ENCODE assay signal across 14 mouse cellular contexts in genomic region chr9:91352786-91353185, GRCm38 (mm10). TPM values are rescaled to one million over a fixed set of nuclear protein-coding genes. Genes with fewer than 3 reads are reported as not detected.
DNase-seq lines count a peak whose midpoint lies in the region; ATAC-seq and TF ChIP-seq lines count a peak whose summit lies in the region.
"Had no signal": no experiment of that assay in that cellular context is flagged by ENCODE, and none has a peak within 500 bp of the region (broad histone marks: within the 10 kb centered on the region; RNA-seq: fewer than 3 reads in every experiment).

No protein-coding gene starts in this region.

- H3K4me2 ChIP-seq in liver, embryonic 11.5 days = no peak overlapping the region
- H3K4me2 ChIP-seq in forebrain, embryonic 11.5 days (ENCODE audit: low read depth, low read length, severe bottlenecking) = peak overlapping the region; percentile 54
- H3K4me2 ChIP-seq in limb, embryonic 11.5 days (ENCODE audit: low read depth, severe bottlenecking) = no peak overlapping the region
- no peak overlapping the region for H3K4me2 ChIP-seq in heart, embryonic 12.5 days
- H3K4me2 ChIP-seq: stomach, embryonic 15.5 days had no signal

- TF ChIP-seq POLR2A in liver, adult 2 months (IDR thresholded peaks at IDR 0.05; ENCODE audit: extremely low read depth, insufficient read depth, low read length) = no peak
- no peak for TF ChIP-seq POLR2A in olfactory bulb, adult 2 months (IDR thresholded peaks at IDR 0.05; ENCODE audit: insufficient read depth, low read depth, low read length)

- H3K4me1 ChIP-seq in liver, adult 2 months (ENCODE audit: control insufficient read depth, insufficient read depth, low read length) = no peaks in the 10 kb centered on the region; the same call in 1 of the 2 replicates
- no peaks in the 10 kb centered on the region for H3K4me1 ChIP-seq in liver, embryonic 11.5 days (replicated peaks; ENCODE audit: control insufficient read depth, insufficient read depth, low read length)
- H3K4me1 ChIP-seq in forebrain, embryonic 11.5 days (replicated peaks; ENCODE audit: control insufficient read depth, insufficient read depth, low read length) = peaks cover 8% of the 10 kb centered on the region; the same call in 1 of the 2 replicates
- H3K4me1 ChIP-seq in limb, embryonic 11.5 days (ENCODE audit: control insufficient read depth, insufficient read depth, low read length) = no peaks in the 10 kb centered on the region
- peaks cover 7% of the 10 kb centered on the region for H3K4me1 ChIP-seq in olfactory bulb, adult 2 months (ENCODE audit: control insufficient read depth, insufficient read depth, low read length)
- peaks cover 8% of the 10 kb centered on the region; the same call in 1 of the 2 replicates for H3K4me1 ChIP-seq in heart, embryonic 12.5 days (replicated peaks)
- H3K4me1 ChIP-seq: stomach, embryonic 15.5 days had no signal

- DNase-seq in liver, adult 2 months (ENCODE audit: extremely low read depth, low read depth, low spot score) = peak; percentile 28
- DNase-seq in liver, embryonic 11.5 days (ENCODE audit: low spot score) = no peak
- peak; percentile 74 for DNase-seq in forebrain, embryonic 11.5 days (ENCODE audit: low spot score)
- DNase-seq in limb, embryonic 11.5 days (ENCODE audit: low spot score) = peak; percentile 65
- DNase-seq: B cell, adult 2 months; heart, adult 2 months; lung, postnatal 10 days had no signal

- no peaks in the 10 kb centered on the region for H3K79me2 ChIP-seq in liver, adult 2 months (ENCODE audit: control insufficient read depth, insufficient read depth, low read length)

- 4% methylated on average over 15 of the region's 15 CpGs for WGBS in liver, adult 2 months
- whole genome bisulfite sequencing in liver, embryonic 11.5 days = 2% methylated on average over 15 of the region's 15 CpGs
- under 1% methylated on average over 15 of the region's 15 CpGs for WGBS in forebrain, embryonic 11.5 days
- under 1% methylated on average over 15 of the region's 15 CpGs for WGBS in limb, embryonic 11.5 days
- WGBS in olfactory bulb, adult 2 months = 31% methylated on average over 15 of the region's 15 CpGs
- under 1% methylated on average over 15 of the region's 15 CpGs for WGBS in heart, embryonic 12.5 days

- no peak overlapping the region for H3K9ac ChIP-seq in liver, adult 2 months (ENCODE audit: low read depth, low read length)
- H3K9ac ChIP-seq in liver, embryonic 11.5 days (ENCODE audit: low read depth, low read length) = no peak overlapping the region
- H3K9ac ChIP-seq in forebrain, embryonic 11.5 days (ENCODE audit: low read length) = peak overlapping the region; percentile 68
- no peak overlapping the region for H3K9ac ChIP-seq in limb, embryonic 11.5 days (ENCODE audit: low read length)
- H3K9ac ChIP-seq in heart, embryonic 12.5 days = no peak overlapping the region
- H3K9ac ChIP-seq: stomach, embryonic 15.5 days had no signal

- H3K36me3 ChIP-seq in liver, adult 2 months (ENCODE audit: control insufficient read depth, insufficient read depth, low read length) = no peaks in the 10 kb centered on the region
- H3K36me3 ChIP-seq in liver, embryonic 11.5 days (ENCODE audit: control insufficient read depth, insufficient read depth, low read length) = no peaks in the 10 kb centered on the region
- no peaks in the 10 kb centered on the region for H3K36me3 ChIP-seq in forebrain, embryonic 11.5 days (ENCODE audit: control insufficient read depth, insufficient read depth, low read length)
- H3K36me3 ChIP-seq in limb, embryonic 11.5 days (ENCODE audit: control insufficient read depth, insufficient read depth, low read length) = no peaks in the 10 kb centered on the region
- H3K36me3 ChIP-seq in heart, embryonic 12.5 days = no peaks in the 10 kb centered on the region
- H3K36me3 ChIP-seq: stomach, embryonic 15.5 days had no signal

- peaks cover 28% of the 10 kb centered on the region; the same call in 1 of the 2 replicates for H3K27me3 ChIP-seq in liver, adult 2 months (ENCODE audit: control insufficient read depth, insufficient read depth, low read length)
- H3K27me3 ChIP-seq in liver, embryonic 11.5 days (replicated peaks; ENCODE audit: control insufficient read depth, insufficient read depth, low read length) = peaks cover 81% of the 10 kb centered on the region
- peaks cover 35% of the 10 kb centered on the region for H3K27me3 ChIP-seq in forebrain, embryonic 11.5 days (ENCODE audit: control insufficient read depth, insufficient read depth, low read length)
- peaks cover 68% of the 10 kb centered on the region for H3K27me3 ChIP-seq in limb, embryonic 11.5 days (ENCODE audit: control insufficient read depth, insufficient read depth, low read length)
- peaks cover 74% of the 10 kb centered on the region for H3K27me3 ChIP-seq in heart, embryonic 12.5 days (replicated peaks)

- H3K9me3 ChIP-seq in liver, embryonic 11.5 days (ENCODE audit: control insufficient read depth, low read length) = no peaks in the 10 kb centered on the region
- no peaks in the 10 kb centered on the region for H3K9me3 ChIP-seq in forebrain, embryonic 11.5 days (ENCODE audit: control insufficient read depth, low read length)
- H3K9me3 ChIP-seq in limb, embryonic 11.5 days (ENCODE audit: control insufficient read depth, low read length) = no peaks in the 10 kb centered on the region
- no peaks in the 10 kb centered on the region for H3K9me3 ChIP-seq in heart, embryonic 12.5 days (replicated peaks)
- H3K9me3 ChIP-seq: stomach, embryonic 15.5 days had no signal

- no peak for TF ChIP-seq CTCF in liver, adult 2 months (IDR thresholded peaks at IDR 0.05; ENCODE audit: low read depth, low read length)
- no peak for TF ChIP-seq CTCF in olfactory bulb, adult 2 months (IDR thresholded peaks at IDR 0.05; ENCODE audit: insufficient read depth, low read depth, low read length)

- no peak for ATAC-seq in liver, embryonic 11.5 days (replicated peaks; ENCODE audit: low FRiP score)
- no peak for ATAC-seq in forebrain, embryonic 11.5 days (replicated peaks; ENCODE audit: low FRiP score)
- no peak for ATAC-seq in limb, embryonic 11.5 days (ENCODE audit: insufficient number of reproducible peaks, low FRiP score, low TSS enrichment, low read depth)
- no peak for ATAC-seq in inflammation-experienced regulatory T-cells, adult 6 months
- ATAC-seq in heart, embryonic 12.5 days (ENCODE audit: insufficient number of reproducible peaks, low FRiP score) = no peak
- ATAC-seq in erythroblast, adult 5-6 weeks (replicated peaks; ENCODE audit: low FRiP score, poor library complexity, severe bottlenecking) = no peak
- ATAC-seq: intestine, postnatal 0 days; Patski had no signal

- no peak overlapping the region for H3K27ac ChIP-seq in liver, adult 2 months (replicated peaks; ENCODE audit: insufficient read depth, low read depth, low read length)
- no peak overlapping the region for H3K27ac ChIP-seq in liver, embryonic 11.5 days (ENCODE audit: low read depth, low read length)
- peak overlapping the region; percentile 86 for H3K27ac ChIP-seq in forebrain, embryonic 11.5 days (ENCODE audit: low read depth, low read length)
- H3K27ac ChIP-seq in limb, embryonic 11.5 days (replicated peaks; ENCODE audit: low read depth, low read length) = no peak overlapping the region
- peak overlapping the region; percentile 71 for H3K27ac ChIP-seq in olfactory bulb, adult 2 months (ENCODE audit: insufficient read depth, low read depth, low read length)
- no peak overlapping the region for H3K27ac ChIP-seq in heart, embryonic 12.5 days (ENCODE audit: poor library complexity, severe bottlenecking)
- H3K27ac ChIP-seq: heart, adult 2 months; stomach, embryonic 15.5 days had no signal

- H3K4me3 ChIP-seq in liver, adult 2 months (ENCODE audit: insufficient read depth, low read depth, low read length) = no peak overlapping the region
- no peak overlapping the region for H3K4me3 ChIP-seq in liver, embryonic 11.5 days (ENCODE audit: low read depth, low read length)
- H3K4me3 ChIP-seq in forebrain, embryonic 11.5 days (ENCODE audit: low read depth, low read length) = peak overlapping the region; percentile 37
- no peak overlapping the region for H3K4me3 ChIP-seq in limb, embryonic 11.5 days (ENCODE audit: low read depth, low read length)
- H3K4me3 ChIP-seq in olfactory bulb, adult 2 months (ENCODE audit: insufficient read depth, low read depth, low read length) = no peak overlapping the region
- H3K4me3 ChIP-seq in heart, embryonic 12.5 days = no peak overlapping the region
- H3K4me3 ChIP-seq: heart, adult 2 months; stomach, embryonic 15.5 days had no signal

RNA-seq across cellular contexts. Expression of gene Zic4, which starts 9.4 kb away (rescaled TPM):
- not detected in 2 replicates for total RNA-seq in liver, adult 2 months (2014; rRNA removed)
- not detected in 2 replicates for polyA plus RNA-seq in liver, adult 2 months (2012; rRNA removed)
- not detected in 2 replicates for polyA plus RNA-seq in liver, embryonic 11.5 days (2014; fragmentation: Nextera tagmentation; extraction: Ambion mirVana)
- polyA plus RNA-seq in forebrain, embryonic 11.5 days (2014; fragmentation: Nextera tagmentation; extraction: Ambion mirVana) = 58.8 and 59.5 TPM in 2 replicates
- polyA plus RNA-seq in limb, embryonic 11.5 days (2014; fragmentation: Nextera tagmentation; extraction: Ambion mirVana) = 0.34 and 0.37 TPM in 2 replicates
- not detected in 2 replicates for polyA plus RNA-seq in olfactory bulb, adult 2 months (2012; ENCODE audit: insufficient read depth, insufficient read length, low replicate concordance, missing spikeins)
- polyA plus RNA-seq in inflammation-experienced regulatory T-cells, adult 6 months (2017; shearing (Covaris generic)) = not detected
- 0.27 TPM in 1 of 2 replicates, not detected in the other for polyA plus RNA-seq in heart, embryonic 12.5 days (2016; fragmentation: Nextera tagmentation; extraction: Ambion mirVana)
- not detected in 2 replicates for total RNA-seq in erythroblast, adult 5-6 weeks (2015; ENCODE audit: low replicate concordance)
- total RNA-seq in erythroblast, adult 5-6 weeks (2017; ENCODE audit: low replicate concordance) = 0.28 TPM in 1 of 2 replicates, not detected in the other
- total RNA-seq: heart, adult 2 months had no signal
- polyA plus RNA-seq: heart, adult 2 months; intestine, postnatal 0 days; Patski had no signal

RNA-seq across cellular contexts. Expression of gene Zic1, which starts 12.8 kb away (rescaled TPM):
- under 0.01 TPM in 1 of 2 replicates, not detected in the other for total RNA-seq in liver, adult 2 months (2014; rRNA removed)
- not detected in 2 replicates for polyA plus RNA-seq in liver, adult 2 months (2012; rRNA removed)
- 0.04 and 0.06 TPM in 2 replicates for polyA plus RNA-seq in liver, embryonic 11.5 days (2014; fragmentation: Nextera tagmentation; extraction: Ambion mirVana)
- 14.7 and 15.7 TPM in 2 replicates for polyA plus RNA-seq in forebrain, embryonic 11.5 days (2014; fragmentation: Nextera tagmentation; extraction: Ambion mirVana)
- polyA plus RNA-seq in limb, embryonic 11.5 days (2014; fragmentation: Nextera tagmentation; extraction: Ambion mirVana) = 0.18 and 0.27 TPM in 2 replicates
- polyA plus RNA-seq in olfactory bulb, adult 2 months (2012; ENCODE audit: insufficient read depth, insufficient read length, low replicate concordance, missing spikeins) = not detected in 2 replicates
- polyA plus RNA-seq in inflammation-experienced regulatory T-cells, adult 6 months (2017; shearing (Covaris generic)) = not detected
- 0.08 TPM in 1 of 2 replicates, not detected in the other for polyA plus RNA-seq in heart, embryonic 12.5 days (2016; fragmentation: Nextera tagmentation; extraction: Ambion mirVana)
- total RNA-seq in erythroblast, adult 5-6 weeks (2015; ENCODE audit: low replicate concordance) = not detected in 2 replicates
- not detected in 2 replicates for total RNA-seq in erythroblast, adult 5-6 weeks (2017; ENCODE audit: low replicate concordance)
- total RNA-seq: heart, adult 2 months had no signal
- polyA plus RNA-seq: intestine, postnatal 0 days; Patski had no signal

Comparison
In these comparisons a context has a peak if more than half of its experiments do, and no peak if none do; other contexts are left out.
1. H3K27ac ChIP-seq: peak in forebrain, embryonic 11.5 days (single experiment) and olfactory bulb, adult 2 months (single experiment); none in liver, adult 2 months (single experiment), liver, embryonic 11.5 days (single experiment), limb, embryonic 11.5 days (single experiment) and heart, embryonic 12.5 days (single experiment).
2. RNA of gene Zic4, which starts 9.4 kb away (polyA plus RNA-seq): 58.8 to 59.5 TPM in forebrain, embryonic 11.5 days; 0.34 to 0.37 TPM in limb, embryonic 11.5 days, 0.27 TPM in heart, embryonic 12.5 days, not detected in liver, adult 2 months, not detected in liver, embryonic 11.5 days, not detected in olfactory bulb, adult 2 months and not detected in inflammation-experienced regulatory T-cells, adult 6 months; every median in the first group is over 10 times any median in the second.